ENCODE assay signal across 18 mouse cellular contexts in the genomic region with DNA sequence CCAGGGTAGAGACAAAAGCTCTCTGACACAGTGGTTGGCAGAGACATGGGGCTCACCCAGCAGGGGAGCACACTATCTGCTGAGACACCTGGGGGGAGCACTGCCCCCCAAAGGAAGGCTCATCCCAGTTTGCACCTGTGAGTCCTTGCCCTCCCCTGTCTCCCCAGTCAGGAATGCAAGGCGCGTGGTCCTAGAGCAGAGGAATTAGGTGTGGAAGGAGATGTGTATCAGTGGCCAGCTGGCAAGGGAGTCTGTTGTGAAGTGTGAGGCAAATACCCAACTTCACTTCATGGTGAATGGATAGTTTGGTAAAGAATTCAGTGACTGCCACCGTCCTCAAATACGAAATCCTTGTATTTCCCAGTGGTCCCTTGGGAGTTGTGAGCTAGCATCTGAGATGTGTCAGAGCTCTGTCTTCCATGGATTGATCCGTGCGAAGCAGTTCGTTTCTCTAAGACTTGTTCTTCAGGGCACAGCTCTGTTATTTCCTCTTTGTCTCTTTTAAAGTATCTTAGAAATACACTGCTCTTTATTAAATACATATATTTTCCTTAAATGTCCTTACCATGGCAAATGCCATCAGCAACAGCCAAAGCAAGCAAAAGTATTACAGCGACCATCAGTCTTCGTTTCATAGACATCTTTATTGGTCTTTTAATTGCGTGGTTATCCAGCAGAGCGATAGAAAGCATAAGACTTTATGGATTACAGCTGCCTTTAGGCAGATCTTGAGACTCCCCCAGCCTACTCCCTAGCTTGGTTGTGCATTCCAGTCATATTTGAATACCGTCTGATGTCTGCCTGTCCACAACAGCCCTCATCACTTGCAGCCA.
A peak's percentile ranks its signal among the peaks of the same experiment; 100 is the strongest.
DNase-seq lines count a peak whose midpoint lies in the region; ATAC-seq lines count a peak whose summit lies in the region.
"Had no signal": no experiment of that assay in that cellular context is flagged by ENCODE, and none has a peak within 500 bp of the region (broad histone marks: within the 10 kb centered on the region; RNA-seq: fewer than 3 reads in every experiment).

No protein-coding gene starts in this region.

- H3K4me3 ChIP-seq in heart, embryonic 10.5 days: no peak overlapping the region
- no peak overlapping the region for H3K4me3 ChIP-seq in limb, embryonic 13.5 days
- H3K4me3 ChIP-seq in forebrain, embryonic 10.5 days: no peak overlapping the region
- H3K4me3 ChIP-seq: forebrain, embryonic 15.5 days; gastrocnemius, adult 2 months had no signal

- no peak overlapping the region for H3K27ac ChIP-seq in heart, embryonic 10.5 days
- no peak overlapping the region for H3K27ac ChIP-seq in limb, embryonic 13.5 days
- no peak overlapping the region for H3K27ac ChIP-seq in forebrain, embryonic 10.5 days
- H3K27ac ChIP-seq: forebrain, embryonic 15.5 days; gastrocnemius, adult 2 months had no signal

- H3K9me3 ChIP-seq in heart, embryonic 10.5 days: no peaks in the 10 kb centered on the region
- no peaks in the 10 kb centered on the region for H3K9me3 ChIP-seq in limb, embryonic 13.5 days
- H3K9me3 ChIP-seq in forebrain, embryonic 10.5 days: no peaks in the 10 kb centered on the region
- H3K9me3 ChIP-seq: forebrain, embryonic 15.5 days had no signal

- no peak overlapping the region for H3K9ac ChIP-seq in limb, embryonic 13.5 days
- H3K9ac ChIP-seq: forebrain, embryonic 15.5 days; liver, postnatal 0 days had no signal

- H3K27me3 ChIP-seq in heart, embryonic 10.5 days (ENCODE audit: insufficient read depth, poor library complexity, severe bottlenecking): no peaks in the 10 kb centered on the region
- 0 out of 2 replicates have a peak, but pooled peaks cover 2% of the 10 kb centered on the region for H3K27me3 ChIP-seq in limb, embryonic 13.5 days
- no peaks in the 10 kb centered on the region for H3K27me3 ChIP-seq in forebrain, embryonic 10.5 days (ENCODE audit: poor library complexity, severe bottlenecking)
- H3K27me3 ChIP-seq: forebrain, embryonic 15.5 days; Patski had no signal

- H3K36me3 ChIP-seq in heart, embryonic 10.5 days: no peaks in the 10 kb centered on the region
- peaks cover 5% of the 10 kb centered on the region; the same call in 1 of the 2 replicates for H3K36me3 ChIP-seq in limb, embryonic 13.5 days
- no peaks in the 10 kb centered on the region for H3K36me3 ChIP-seq in forebrain, embryonic 10.5 days (replicated peaks)
- H3K36me3 ChIP-seq: forebrain, embryonic 15.5 days had no signal

- 59% methylated on average over 12 of the region's 12 CpGs for WGBS in heart, embryonic 10.5 days
- WGBS in limb, embryonic 13.5 days: 27% methylated on average over 12 of the region's 12 CpGs
- 78% methylated on average over 12 of the region's 12 CpGs for WGBS in forebrain, embryonic 10.5 days

- 0 out of 2 replicates have a peak, but pooled peaks cover 9% of the 10 kb centered on the region for H3K4me1 ChIP-seq in heart, embryonic 10.5 days
- peaks cover 19% of the 10 kb centered on the region for H3K4me1 ChIP-seq in limb, embryonic 13.5 days
- H3K4me1 ChIP-seq in forebrain, embryonic 10.5 days: peaks cover 2% of the 10 kb centered on the region; the same call in 1 of the 2 replicates
- H3K4me1 ChIP-seq: forebrain, embryonic 15.5 days had no signal

- H3K4me2 ChIP-seq in limb, embryonic 13.5 days (replicated peaks): peak overlapping the region; percentile 11; the same call in 1 of the 2 replicates
- H3K4me2 ChIP-seq: forebrain, embryonic 15.5 days had no signal

- ATAC-seq in limb, embryonic 13.5 days (ENCODE audit: low FRiP score, low read depth): peak; percentile 73; the same call in 1 of the 2 replicates
- ATAC-seq: forebrain, embryonic 15.5 days; liver, postnatal 0 days; midbrain, embryonic 16.5 days; Patski had no signal

- peak; percentile 56 for DNase-seq in heart, embryonic 10.5 days (ENCODE audit: low spot score)
- no peak for DNase-seq in heart, adult 8-10 months (ENCODE audit: low spot score)
- DNase-seq in kidney, postnatal 4 days: peak; percentile 35 to 49
- no peak for DNase-seq in kidney, postnatal 36 days
- peak; percentile 39 for DNase-seq in lung, postnatal 36 days
- no peak for DNase-seq in spleen, postnatal 4 days (ENCODE audit: low spot score in 2 of 2)
- DNase-seq in forebrain, embryonic 10.5 days (ENCODE audit: extremely low spot score, low spot score): no peak
- DNase-seq: B cell, adult 2 months; cerebellum, postnatal 25 days; gastrocnemius, adult 2 months; heart, adult 18-20 months; layer of hippocampus, postnatal 36 days; left cerebral cortex, postnatal 4 days; liver, postnatal 0 days had no signal

Comparison
In these comparisons a context has a peak if more than half of its experiments do, and no peak if none do; other contexts are left out.
1. DNase-seq: peak in heart, embryonic 10.5 days (single experiment), kidney, postnatal 4 days (2 of 2) and lung, postnatal 36 days (single experiment); none in heart, adult 8-10 months (single experiment), kidney, postnatal 36 days (0 of 2), spleen, postnatal 4 days (0 of 2) and forebrain, embryonic 10.5 days (single experiment).